Mouse (Mus musculus) lung, postnatal 10 days (tissue): ENCODE measurements at regions not wholly inside any gene's neighbourhood (a gene's known extent, or its start where the extent isn't known, plus 50 kb on each side); places are given as distances from the start of the nearest gene placed in this dataset.

Experiments
- DNase-seq: peaks from one replicate; pipeline ENCODE4 v3.0.0; 2021

- peak; percentile 5 for DNase-seq
Observed at GRCm38 (mm10) chr1:67640353-67640752, 517.5 kb downstream of the Cps1 start.

- DNase-seq, result no peak
Observed at GRCm38 (mm10) chr1:67640766-67641165, 517.9 kb downstream of the Cps1 start.

- DNase-seq, result no peak
Observed at GRCm38 (mm10) chr1:67643627-67644026, 520.8 kb downstream of the Cps1 start.
